Mouse (Mus musculus): ENCODE measurements around the gene Bysl.

DNA sequence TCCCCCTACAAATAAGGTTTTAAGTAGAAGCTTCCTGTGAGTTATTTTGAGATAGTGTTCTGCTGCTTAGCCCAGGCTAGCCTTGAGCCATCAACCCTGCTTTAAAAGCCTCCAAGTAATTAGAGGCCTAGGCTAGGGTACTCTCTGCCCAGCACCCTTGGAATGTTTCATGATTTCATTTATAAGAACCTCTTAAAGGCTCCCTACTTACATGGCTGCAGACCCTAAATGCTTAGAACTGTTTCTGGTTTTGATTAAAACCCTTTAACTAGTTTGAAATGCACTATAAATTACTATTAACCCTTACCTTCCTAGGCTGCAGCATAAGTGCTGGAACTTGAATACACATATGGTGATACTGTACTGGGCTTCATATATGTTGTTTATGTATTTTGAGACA lies 38.9 kb downstream of the Bysl start:
- no peak for TF ChIP-seq CTCF (IDR thresholded peaks at IDR 0.05; ENCODE audit: low read depth, low read length)
- TF ChIP-seq POLR2A (IDR thresholded peaks at IDR 0.05; ENCODE audit: extremely low read depth, insufficient read depth, low read length), result no peak

Data from liver, adult 2 months (tissue).